Mouse (Mus musculus) 3134 (cell line): Measurements from ENCODE around the gene Pphln1.

Source experiments
- DNase-seq: peaks from one replicate; pipeline ENCODE4 v3.0.0-alpha.2; 2011; ENCODE audit warnings: low spot score; ENCODE audit not compliant: insufficient read length; ENCODE audit errors: extremely low read depth

Gene Pphln1

GRCm38 (mm10) chr15:93422537-93422936, 24.4 kb downstream of the Pphln1 start:
- no peak for DNase-seq

DNA sequence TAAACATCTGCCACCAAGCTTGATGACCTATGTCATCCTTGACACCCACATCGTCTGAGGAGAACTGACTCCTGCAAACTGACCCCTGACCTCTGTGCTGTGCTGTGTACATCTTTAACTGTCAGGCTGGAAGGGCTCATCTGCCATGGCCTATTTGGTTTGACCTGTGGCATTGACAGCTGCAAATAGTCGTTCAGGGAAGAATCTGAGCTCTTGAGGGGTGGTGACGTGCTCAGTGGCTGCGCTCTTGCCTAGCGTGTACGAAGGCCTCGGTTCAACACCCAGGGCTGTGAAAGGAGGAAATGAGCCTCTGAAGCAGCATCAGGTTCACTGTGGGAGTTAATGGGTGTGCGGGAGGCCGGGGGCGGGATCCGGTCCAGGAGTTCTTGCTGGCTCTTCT, 35.7 kb downstream of the Pphln1 start:
- DNase-seq: no peak

DNA sequence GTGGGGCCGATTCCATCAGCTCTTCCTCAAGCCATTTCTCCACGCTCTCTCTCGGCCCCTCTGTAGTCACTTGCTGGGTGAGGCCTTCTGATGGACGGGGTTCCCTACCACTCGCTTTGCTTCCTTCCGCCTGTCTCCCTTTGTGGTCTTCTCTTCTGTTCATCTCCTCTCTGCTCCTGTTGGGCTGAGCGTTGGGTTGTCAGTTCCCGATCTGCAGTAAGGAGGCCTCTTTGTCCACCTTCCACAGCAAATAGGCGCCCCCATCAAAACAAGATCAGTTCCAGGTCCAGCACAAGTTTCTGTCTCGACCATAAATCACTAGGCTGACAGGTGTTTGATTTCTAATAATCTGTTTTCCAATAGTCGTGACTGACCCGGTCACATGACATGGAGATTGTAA, 37.8 kb downstream of the Pphln1 start:
- no peak for DNase-seq

DNA sequence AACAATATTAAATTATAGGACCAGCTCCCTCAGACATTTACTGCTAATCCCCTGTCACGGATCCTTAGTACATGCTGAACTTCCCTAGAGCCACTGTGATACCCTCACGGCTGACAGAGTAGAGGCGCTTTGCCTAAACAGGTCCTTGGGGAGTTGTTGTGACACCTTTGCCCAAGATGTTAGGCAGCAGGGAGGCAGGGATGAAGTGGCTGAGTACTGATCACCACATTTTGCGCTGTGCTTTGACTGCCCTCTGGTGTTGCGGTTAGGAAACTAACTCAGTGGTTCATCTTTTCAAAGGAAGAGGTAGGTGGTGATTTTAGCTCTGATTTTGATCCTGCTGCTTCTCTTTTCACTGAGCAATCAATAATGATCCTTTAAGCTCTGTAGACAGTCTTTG, 40.5 kb downstream of the Pphln1 start:
- DNase-seq: no peak

DNA sequence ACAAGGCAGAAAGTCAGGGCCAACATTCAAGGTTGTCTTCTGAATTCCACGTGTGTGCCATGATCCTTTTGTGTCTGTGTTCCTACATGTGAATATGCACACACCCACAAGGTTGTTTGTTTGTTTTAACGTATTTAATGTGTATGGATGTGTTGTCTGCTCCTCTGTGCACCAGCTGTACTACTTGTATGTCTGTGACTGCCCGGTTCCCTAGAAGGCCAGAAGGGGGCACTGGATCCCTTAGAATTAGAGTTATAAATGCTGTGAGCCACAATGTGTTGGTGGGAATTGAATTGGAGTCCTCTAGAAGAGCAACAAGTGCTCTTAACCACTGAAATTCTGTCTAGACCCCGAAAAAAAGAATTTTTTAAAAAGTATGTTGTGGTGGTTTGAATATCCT, 44.1 kb downstream of the Pphln1 start:
- DNase-seq: no peak

GRCm38 (mm10) chr15:93443676-93444075, 45.5 kb downstream of the Pphln1 start:
- no peak for DNase-seq

DNA sequence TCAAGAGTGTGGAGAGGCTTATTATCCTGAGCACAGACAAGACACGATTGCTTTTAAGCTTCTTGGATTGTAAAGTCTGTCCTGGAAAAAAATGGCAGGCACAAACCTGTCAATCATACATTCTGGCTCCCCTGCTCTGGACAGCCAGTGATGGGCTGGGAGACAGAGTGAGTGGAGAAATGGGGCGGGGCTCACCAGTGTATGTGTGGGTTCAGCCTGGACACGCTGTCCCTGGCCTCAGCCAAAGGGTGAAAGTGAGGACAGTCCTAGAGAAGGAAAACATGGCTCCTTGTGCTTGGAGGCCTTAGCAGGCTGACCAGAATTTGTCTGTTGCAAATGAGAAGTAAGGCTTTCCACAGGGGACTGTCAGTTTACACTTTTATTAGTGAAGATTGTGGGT, 50.7 kb downstream of the Pphln1 start:
- DNase-seq: no peak

- no peak for DNase-seq
These were observed 55.1 kb downstream of the Pphln1 start for GRCm38 (mm10) chr15:93453296-93453695.

GRCm38 (mm10) chr15:93456005-93456404, 57.9 kb downstream of the Pphln1 start:
- DNase-seq: no peak

- DNase-seq: no peak
These were observed 61.3 kb downstream of the Pphln1 start for GRCm38 (mm10) chr15:93459422-93459821.

GRCm38 (mm10) chr15:93461066-93461465, 62.9 kb downstream of the Pphln1 start:
- DNase-seq: no peak

DNA sequence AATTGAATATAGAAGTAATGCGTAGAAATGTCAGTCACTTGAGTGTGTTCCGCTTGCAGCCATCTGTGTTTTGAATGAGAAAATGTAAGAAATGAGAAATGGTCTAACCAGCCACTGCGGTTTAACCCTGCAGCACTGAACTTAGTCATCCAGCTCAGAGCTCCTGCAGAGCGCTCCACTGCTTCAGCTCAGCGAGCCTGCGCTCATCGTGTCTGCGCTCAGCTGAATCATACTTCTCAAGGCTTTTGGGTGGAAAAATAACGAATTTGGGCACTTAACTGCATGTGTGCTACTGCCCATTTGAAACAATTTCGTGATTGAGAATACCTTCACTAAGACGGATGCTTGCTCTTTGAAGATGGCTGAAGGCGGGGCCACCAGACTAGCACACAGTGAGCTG, 73.5 kb downstream of the Pphln1 start:
- DNase-seq: no peak

DNA sequence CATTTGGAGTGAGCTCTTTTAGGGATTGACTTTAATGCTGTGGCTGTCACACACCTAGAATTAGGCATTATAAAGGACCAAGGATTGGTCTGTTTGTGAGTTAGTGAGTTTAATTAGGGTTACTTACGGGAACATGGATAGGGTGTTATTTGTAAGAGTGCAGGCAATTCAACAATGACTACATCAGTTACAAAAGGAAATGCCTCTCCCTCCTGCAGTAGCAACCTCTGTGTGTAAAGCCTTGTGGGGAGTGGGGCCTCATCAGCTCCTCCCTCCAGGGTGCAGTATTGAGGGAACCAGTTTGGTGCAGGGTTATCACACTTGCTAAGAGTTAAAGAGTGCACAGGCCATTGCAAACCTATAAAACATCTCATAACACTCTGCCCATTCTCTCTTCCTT, 73.9 kb downstream of the Pphln1 start:
- DNase-seq: no peak

- no peak for DNase-seq
These were observed 76.1 kb downstream of the Pphln1 start for GRCm38 (mm10) chr15:93474277-93474676.

GRCm38 (mm10) chr15:93475688-93476087, 77.5 kb downstream of the Pphln1 start:
- DNase-seq: no peak

DNA sequence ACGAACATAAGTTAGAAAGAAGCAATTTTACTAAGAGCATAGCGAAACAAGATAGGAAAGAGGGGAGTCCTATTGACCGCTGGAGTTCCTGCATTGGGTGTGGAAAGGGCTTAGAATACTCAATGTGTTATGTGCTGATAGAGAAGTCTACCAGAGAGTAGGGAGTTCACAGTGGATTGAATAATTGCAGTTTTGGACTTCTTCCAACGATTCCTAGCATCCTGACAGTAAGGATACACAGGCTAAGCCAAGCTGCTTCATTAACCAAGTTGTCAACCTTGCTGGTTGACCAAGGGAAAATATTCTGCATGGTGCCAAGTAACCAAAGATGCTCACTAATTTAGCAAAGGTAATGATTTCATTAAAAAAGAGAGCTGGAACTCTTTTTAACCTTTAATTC, 79.6 kb downstream of the Pphln1 start:
- no peak for DNase-seq

DNA sequence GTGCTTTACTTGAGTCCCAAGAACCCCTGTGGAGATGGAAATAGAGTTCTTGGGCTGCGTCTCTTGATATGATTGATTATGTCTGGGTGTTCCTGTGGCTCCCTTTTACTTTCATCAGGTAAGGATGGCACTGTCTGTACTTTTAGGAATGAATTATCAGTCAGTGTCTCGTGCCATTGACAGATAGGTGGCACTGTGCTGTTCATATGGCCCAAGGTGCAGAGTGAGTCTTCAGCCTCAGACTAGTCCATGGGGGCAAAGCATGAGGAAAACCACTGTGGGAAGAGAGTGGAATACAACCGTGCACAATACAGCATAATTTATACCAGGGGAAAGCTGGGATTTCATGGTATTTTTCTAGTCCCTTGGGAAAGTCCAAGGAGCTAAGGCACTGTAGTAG, 80.5 kb downstream of the Pphln1 start:
- DNase-seq: no peak

GRCm38 (mm10) chr15:93479445-93479844, 81.3 kb downstream of the Pphln1 start:
- DNase-seq: no peak

- DNase-seq: no peak
These were observed 83.0 kb downstream of the Pphln1 start for GRCm38 (mm10) chr15:93481112-93481511.

GRCm38 (mm10) chr15:93484261-93484710, 86.1 kb downstream of the Pphln1 start:
- no peak for DNase-seq

DNA sequence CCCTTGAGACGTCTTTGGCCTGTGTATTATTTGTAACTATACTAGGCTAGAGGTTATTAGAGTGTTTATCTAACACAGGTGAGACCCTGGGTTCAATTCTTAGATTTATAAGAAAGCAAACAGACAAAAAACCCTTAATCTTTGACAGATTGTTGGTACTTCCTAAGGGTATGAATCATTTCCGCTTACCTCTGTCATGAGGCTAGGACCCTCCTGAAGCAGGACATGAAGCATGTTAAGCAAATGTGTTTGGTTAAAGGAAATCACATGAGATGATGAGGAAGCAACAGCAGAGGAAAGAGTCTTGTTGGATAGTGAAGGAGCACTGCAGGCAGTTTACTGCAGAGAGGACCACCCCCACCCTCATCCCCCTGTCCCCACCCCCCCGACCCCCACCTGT, 87.1 kb downstream of the Pphln1 start:
- DNase-seq: no peak

DNA sequence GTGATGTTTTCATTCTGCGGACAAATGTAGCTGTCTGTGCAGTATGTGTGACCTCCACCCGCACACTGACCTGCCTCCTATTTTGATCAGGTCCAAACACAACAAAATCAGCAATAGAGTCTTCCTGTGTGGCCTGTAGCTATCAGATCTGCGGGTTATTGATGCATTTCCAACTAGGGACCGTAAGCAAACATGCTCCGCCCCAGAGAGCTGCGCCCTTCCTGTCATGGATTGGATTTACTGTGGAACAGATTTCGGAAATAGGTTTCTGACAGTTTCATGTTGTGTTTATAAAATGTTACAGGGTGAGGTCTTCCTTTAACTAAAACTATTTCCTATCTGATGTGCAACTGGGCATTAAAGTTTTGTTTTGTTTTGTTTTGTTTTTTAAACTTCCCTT, 87.9 kb downstream of the Pphln1 start:
- no peak for DNase-seq

DNA sequence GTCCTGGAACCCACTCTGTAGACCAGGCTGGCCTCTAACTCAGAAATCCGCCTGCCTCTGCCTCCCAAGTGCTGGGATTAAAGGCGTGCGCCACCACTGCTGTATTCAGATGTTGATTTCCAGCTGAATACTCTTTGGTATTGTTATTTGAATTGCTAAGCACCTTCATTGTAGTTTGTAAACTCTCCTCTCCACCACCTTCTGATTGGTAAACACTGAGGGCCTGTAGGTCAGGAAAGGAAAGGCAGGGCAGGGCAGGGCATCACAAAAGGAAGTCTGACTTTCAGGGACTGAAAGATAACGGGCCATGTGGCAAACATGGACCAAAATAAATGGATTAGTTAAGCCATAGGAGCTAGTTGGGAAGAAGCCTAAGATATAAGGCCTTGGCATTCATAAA, 91.4 kb downstream of the Pphln1 start:
- no peak for DNase-seq

GRCm38 (mm10) chr15:93494700-93495099, 96.5 kb downstream of the Pphln1 start:
- no peak for DNase-seq
